Mouse (Mus musculus): ENCODE data around the gene Rspo3.

Gene Rspo3

GRCm38 (mm10) chr10:29535546-29536260 is at the start of gene Rspo3:
Rspo3 (minus strand) TSS chr10:29535867.
- no peak for DNase-seq (ENCODE audit: low read depth, low spot score)

GRCm38 (mm10) chr10:29581940-29582339 is 46.3 kb upstream of the Rspo3 start:
- DNase-seq (ENCODE audit: low read depth, low spot score), result no peak

GRCm38 (mm10) chr10:29581476-29581875 is 45.8 kb upstream of the Rspo3 start:
- DNase-seq (ENCODE audit: low read depth, low spot score), result no peak

GRCm38 (mm10) chr10:29555983-29556382 is 20.3 kb upstream of the Rspo3 start:
- no peak for DNase-seq (ENCODE audit: low read depth, low spot score)

GRCm38 (mm10) chr10:29554365-29554764 is 18.7 kb upstream of the Rspo3 start:
- DNase-seq (ENCODE audit: low read depth, low spot score), result no peak

GRCm38 (mm10) chr10:29542982-29543381 is 7.3 kb upstream of the Rspo3 start:
- DNase-seq (ENCODE audit: low read depth, low spot score), result no peak

GRCm38 (mm10) chr10:29539516-29539915 is 3.8 kb upstream of the Rspo3 start:
- no peak for DNase-seq (ENCODE audit: low read depth, low spot score)

- DNase-seq (ENCODE audit: low read depth, low spot score), result no peak
Observed at GRCm38 (mm10) chr10:29538791-29539190, 3.1 kb upstream of the Rspo3 start.

GRCm38 (mm10) chr10:29534830-29535227 is 838 bp downstream of the Rspo3 start:
- no peak for DNase-seq (ENCODE audit: low read depth, low spot score)

GRCm38 (mm10) chr10:29533846-29534829 is 1.5 kb downstream of the Rspo3 start:
- DNase-seq (ENCODE audit: low read depth, low spot score), result no peak

GRCm38 (mm10) chr10:29532821-29533715 is 2.6 kb downstream of the Rspo3 start:
- peak; percentile 8 for DNase-seq (ENCODE audit: low read depth, low spot score)

- no peak for DNase-seq (ENCODE audit: low read depth, low spot score)
Observed at GRCm38 (mm10) chr10:29513563-29513962, 22.1 kb downstream of the Rspo3 start.

- DNase-seq (ENCODE audit: low read depth, low spot score), result no peak
Observed at GRCm38 (mm10) chr10:29508167-29508566, 27.5 kb downstream of the Rspo3 start.

GRCm38 (mm10) chr10:29497205-29497822 is 38.4 kb downstream of the Rspo3 start:
- DNase-seq (ENCODE audit: low read depth, low spot score), result no peak

- no peak for DNase-seq (ENCODE audit: low read depth, low spot score)
Observed at GRCm38 (mm10) chr10:29493996-29494395, 41.7 kb downstream of the Rspo3 start.

GRCm38 (mm10) chr10:29480945-29481344 is 54.7 kb downstream of the Rspo3 start:
- DNase-seq (ENCODE audit: low read depth, low spot score), result no peak

GRCm38 (mm10) chr10:29479401-29479800 is 56.3 kb downstream of the Rspo3 start:
- no peak for DNase-seq (ENCODE audit: low read depth, low spot score)

- no peak for DNase-seq (ENCODE audit: low read depth, low spot score)
Observed at GRCm38 (mm10) chr10:29470454-29470853, 65.2 kb downstream of the Rspo3 start.

GRCm38 (mm10) chr10:29460100-29460499 is 75.6 kb downstream of the Rspo3 start:
- no peak for DNase-seq (ENCODE audit: low read depth, low spot score)

- no peak for DNase-seq (ENCODE audit: low read depth, low spot score)
Observed at GRCm38 (mm10) chr10:29459632-29460031, 76.0 kb downstream of the Rspo3 start.

GRCm38 (mm10) chr10:29445076-29445475 is 90.6 kb downstream of the Rspo3 start:
- DNase-seq (ENCODE audit: low read depth, low spot score), result no peak

Data from CD4-positive helper T cell, adult 2 months (primary cell).